Mouse (Mus musculus) cerebellum, adult 2 months (tissue): ENCODE results near the gene Zbtb12. TPM values are rescaled to one million over a fixed set of nuclear protein-coding genes. Genes with fewer than 3 reads are reported as not detected.

ENCODE experiments used
- DNase-seq, 2 experiments: peaks; one replicate each; pipeline ENCODE4 v3.0.0; 2021
- H3K27ac ChIP-seq: fragments of 200-500 bp; 2 replicates; pipeline ENCODE4 v1.5.1; 2012; ENCODE audit warnings: low read length, control low read depth, inconsistent platforms; ENCODE audit not compliant: insufficient read depth
- H3K27me3 ChIP-seq: fragments of 200-500 bp; 2 replicates; pipeline ENCODE4 v1.6.1; 2012; ENCODE audit warnings: inconsistent platforms, mild to moderate bottlenecking, low read length, moderate library complexity; ENCODE audit not compliant: control insufficient read depth, insufficient read depth
- H3K4me1 ChIP-seq: fragments of 200-500 bp; 2 replicates; pipeline ENCODE4 v1.6.1; 2011; ENCODE audit warnings: low read length; ENCODE audit not compliant: control insufficient read depth, insufficient read depth
- H3K4me3 ChIP-seq: fragments of 200-500 bp; replicated peaks from 2 replicates; pipeline ENCODE3; 2011; ENCODE audit warnings: mild to moderate bottlenecking, low read depth, low read length, control low read depth; ENCODE audit not compliant: insufficient read depth
- CTCF ChIP-seq: fragments of 200-500 bp; IDR thresholded peaks from 2 replicates; pipeline ENCODE4 v1.5.1; 2011; ENCODE audit warnings: low read depth, mild to moderate bottlenecking, control low read depth, low read length, moderate library complexity, borderline replicate concordance; ENCODE audit not compliant: insufficient read depth
- POLR2A ChIP-seq: fragments of 200-500 bp; IDR thresholded peaks from 2 replicates; pipeline ENCODE4 v1.6.1; 2011; ENCODE audit warnings: low read length, control low read depth, borderline replicate concordance; ENCODE audit not compliant: insufficient read depth
- WGBS: fragments of 180-500 bp; shearing (Covaris S2); methylation state at CpG from one replicate; pipeline ENCODE4 v1.1.7; 2018; 5-methylcytosine and 5-hydroxymethylcytosine counted together
- polyA plus RNA-seq: library from polyadenylated mRNA; depleted of rRNA; stranded (reverse); fragments of >200 nt; gene quantifications from 2 replicates; pipeline ENCODE4 v1.2.3, GENCODE M21; 2012

Zbtb12 gene
- polyA plus RNA-seq, 1 experiment, result 8.2 TPM

- TF ChIP-seq POLR2A, result no peak
- TF ChIP-seq CTCF, result no peak
- H3K4me1 ChIP-seq, result no peaks in the 10 kb centered on the region
- no peak overlapping the region for H3K4me3 ChIP-seq
- no peaks in the 10 kb centered on the region for H3K27me3 ChIP-seq
- no peak for DNase-seq
- WGBS, result 80% methylated on average over 4 of the region's 4 CpGs
- H3K27ac ChIP-seq, result no peak overlapping the region
Measured at GRCm38 (mm10) chr17:34858670-34859069, 20.6 kb upstream of the Zbtb12 start.

GRCm38 (mm10) chr17:34860514-34860913 is 18.8 kb upstream of the Zbtb12 start:
- TF ChIP-seq CTCF (no peak), POLR2A (no peak)
- DNase-seq, result no peak
- H3K27me3 ChIP-seq, result no peaks in the 10 kb centered on the region
- WGBS, result 87% methylated on average over 9 of the region's 9 CpGs
- H3K27ac ChIP-seq, result no peak overlapping the region
- H3K4me3 ChIP-seq, result no peak overlapping the region
- no peaks in the 10 kb centered on the region for H3K4me1 ChIP-seq

- H3K4me1 ChIP-seq, result no peaks in the 10 kb centered on the region
- H3K4me3 ChIP-seq, result no peak overlapping the region
- no peak for DNase-seq
- TF ChIP-seq CTCF (no peak), POLR2A (no peak)
- 66% methylated on average over 13 of the region's 13 CpGs for WGBS
- no peak overlapping the region for H3K27ac ChIP-seq
- no peaks in the 10 kb centered on the region for H3K27me3 ChIP-seq
Measured at GRCm38 (mm10) chr17:34861704-34862415, 17.4 kb upstream of the Zbtb12 start.

- Histone ChIP-seq H3K27ac (no peak within 1 kb of the TSS), H3K4me1 (no peaks in the 10 kb centered on the region), H3K27me3 (no peaks in the 10 kb centered on the region), H3K4me3 (no peak within 1 kb of the TSS)
- no peak for DNase-seq
- TF ChIP-seq CTCF, result no peak
- TF ChIP-seq POLR2A, result no peak
- WGBS, result 59% methylated on average over 8 of the region's 8 CpGs
Measured at GRCm38 (mm10) chr17:34862416-34863081, 16.7 kb upstream of the Zbtb12 start, which contains the start of gene Cfb. TSS of gene Cfb (minus strand) at chr17:34862518.

- H3K27ac ChIP-seq, result no peak overlapping the region
- no peaks in the 10 kb centered on the region for H3K4me1 ChIP-seq
- no peak for TF ChIP-seq CTCF
- TF ChIP-seq POLR2A, result no peak
- H3K4me3 ChIP-seq, result no peak overlapping the region
- no peaks in the 10 kb centered on the region for H3K27me3 ChIP-seq
- DNase-seq, result no peak
- WGBS, result 55% methylated on average over 7 of the region's 7 CpGs
Measured at GRCm38 (mm10) chr17:34865981-34866380, 13.3 kb upstream of the Zbtb12 start.

- WGBS, result 89% methylated on average over 6 of the region's 6 CpGs
- TF ChIP-seq POLR2A, result no peak
- no peak for TF ChIP-seq CTCF
- H3K4me1 ChIP-seq, result no peaks in the 10 kb centered on the region
- H3K27me3 ChIP-seq, result no peaks in the 10 kb centered on the region
- no peak for DNase-seq
- no peak overlapping the region for H3K4me3 ChIP-seq
- no peak overlapping the region for H3K27ac ChIP-seq
Measured at GRCm38 (mm10) chr17:34874321-34874720, 5.0 kb upstream of the Zbtb12 start.

GRCm38 (mm10) chr17:34881166-34881565 is 1.9 kb downstream of the Zbtb12 start:
- no peak for TF ChIP-seq CTCF
- no peak for TF ChIP-seq POLR2A
- DNase-seq, result no peak
- Histone ChIP-seq H3K27ac (no peak overlapping the region), H3K27me3 (no peaks in the 10 kb centered on the region), H3K4me3 (no peak overlapping the region), H3K4me1 (no peaks in the 10 kb centered on the region)
